Mouse (Mus musculus) midbrain, postnatal 0 days (tissue): ENCODE data around the gene Acat3. TPM values are rescaled to one million over a fixed set of nuclear protein-coding genes. Genes with fewer than 3 reads are reported as not detected.
"Not testable (repeated sequence)": the region's sequence is repeated elsewhere in the genome, so short reads cannot be mapped to it uniquely, and the experiment has no call there.

ENCODE experiments used
- ATAC-seq: fragments of 200-750 bp; cut with Nextera tagmentation; 2 replicates; pipeline ENCODE4 v1.8.0; 2017; ENCODE audit warnings: moderate number of reproducible peaks, mild to moderate bottlenecking, moderate TSS enrichment, moderate library complexity; ENCODE audit not compliant: low FRiP score
- DNase-seq: peaks from one replicate; pipeline ENCODE4 v3.0.0-alpha.2; 2015; ENCODE audit warnings: low spot score
- H3K27ac ChIP-seq: fragments of 300-500 bp; sonication (generic); 2 replicates; pipeline ENCODE4 v1.5.1; 2014; ENCODE audit warnings: low read depth, mild to moderate bottlenecking, low read length, mixed read lengths
- H3K27me3 ChIP-seq: fragments of 300-500 bp; sonication (generic); 2 replicates; pipeline ENCODE4 v1.6.1; 2014; ENCODE audit warnings: low read length, control low read depth, mixed read lengths; ENCODE audit not compliant: insufficient read depth
- H3K36me3 ChIP-seq: fragments of 300-500 bp; sonication (generic); 2 replicates; pipeline ENCODE4 v1.6.1; 2014; ENCODE audit warnings: low read length, control low read depth, mixed read lengths; ENCODE audit not compliant: insufficient read depth
- H3K4me1 ChIP-seq: fragments of 300-500 bp; sonication (generic); 2 replicates; pipeline ENCODE4 v1.6.1; 2014; ENCODE audit warnings: mild to moderate bottlenecking, control low read depth, antibody characterized with exemption, low read length, mixed read lengths; ENCODE audit not compliant: insufficient read depth
- H3K4me2 ChIP-seq: fragments of 300-500 bp; sonication (generic); 2 replicates; pipeline ENCODE4 v1.6.1; 2014; ENCODE audit warnings: low read depth, mild to moderate bottlenecking, low read length, mixed read lengths; ENCODE audit not compliant: poor library complexity, severe bottlenecking
- H3K4me3 ChIP-seq: fragments of 300-500 bp; sonication (generic); 2 replicates; pipeline ENCODE4 v1.5.1; 2014; ENCODE audit warnings: low read depth, mild to moderate bottlenecking, low read length, moderate library complexity
- H3K9ac ChIP-seq: fragments of 300-500 bp; sonication (generic); replicated peaks from 2 replicates; pipeline ENCODE4 v1.6.1; 2014; ENCODE audit warnings: mild to moderate bottlenecking, low read length, moderate library complexity, mixed read lengths; ENCODE audit not compliant: poor library complexity, severe bottlenecking
- H3K9me3 ChIP-seq: fragments of 300-500 bp; sonication (generic); 2 replicates; pipeline ENCODE4 v1.6.1; 2016; ENCODE audit warnings: low read length, control low read depth
- CTCF ChIP-seq: IDR thresholded peaks from 2 replicates; pipeline ENCODE4 v1.5.1; 2016; ENCODE audit warnings: antibody characterized with exemption, mild to moderate bottlenecking
- whole genome bisulfite sequencing: fragments of 180-500 bp; shearing (Covaris S2); extraction: QIAGEN DNeasy Blood & Tissue Kit; methylation state at CpG from one replicate; pipeline ENCODE4 v1.1.7; 2014; 5-methylcytosine and 5-hydroxymethylcytosine counted together
- polyA plus RNA-seq: library from polyadenylated mRNA; unstranded; fragments of >200 nt; fragmentation: Nextera tagmentation; extraction: Ambion mirVana; gene quantifications from 2 replicates; pipeline ENCODE4 v1.2.1, GENCODE M21; 2015
- total RNA-seq: library from RNA; depleted of rRNA; stranded (reverse); fragments of >200 nt; gene quantifications from 2 replicates; pipeline ENCODE4 v1.2.3, GENCODE M21; 2014

Gene Acat3
- total and polyA plus RNA-seq, 2 experiments from 2014 or later = 0.82 to 1.5 TPM

- no peaks in the 10 kb centered on the region for H3K9me3 ChIP-seq
- no peak for TF ChIP-seq CTCF
- WGBS = 21% methylated on average over 11 of the region's 12 CpGs
These were observed 36.7 kb downstream of the Acat3 start for GRCm38 (mm10) chr17:12903372-12904333.

DNA sequence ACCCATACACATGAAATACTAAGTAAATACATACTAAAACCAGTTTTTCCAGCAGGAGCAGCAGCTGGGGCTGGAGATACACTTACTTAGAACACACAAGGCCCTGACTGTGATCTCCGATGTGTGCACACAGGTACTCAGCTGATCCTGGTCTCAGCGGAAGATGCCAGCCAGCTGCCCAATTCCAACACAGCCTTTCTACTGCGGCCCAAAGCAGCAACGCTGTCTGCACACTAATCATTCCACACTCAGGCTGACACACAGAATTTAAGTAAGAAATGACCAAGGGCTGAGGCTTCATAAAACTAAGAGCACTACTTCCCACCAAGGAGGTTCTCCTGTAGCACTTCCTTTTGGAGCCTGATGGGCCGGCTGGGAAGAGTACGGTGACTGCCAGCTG is 38.1 kb downstream of the Acat3 start:
- ATAC-seq (no peak), DNase-seq (no peak)
- no peak overlapping the region for H3K9ac ChIP-seq
- no peak overlapping the region for H3K4me2 ChIP-seq
- H3K27ac ChIP-seq = no peak overlapping the region
- H3K9me3 ChIP-seq = no peaks in the 10 kb centered on the region
- no peaks in the 10 kb centered on the region for H3K4me1 ChIP-seq
- no peak for TF ChIP-seq CTCF
- no peak overlapping the region for H3K4me3 ChIP-seq
- WGBS = 95% methylated on average over 6 of the region's 6 CpGs
- 0 out of 2 replicates have a peak, but pooled peaks cover 12% of the 10 kb centered on the region for H3K36me3 ChIP-seq
- H3K27me3 ChIP-seq = no peaks in the 10 kb centered on the region

More at GRCm38 (mm10) chr17:12903372-12904333, 36.7 kb downstream of the Acat3 start:
- ATAC-seq (no peak), DNase-seq (no peak)
- H3K4me1 ChIP-seq = no peaks in the 10 kb centered on the region
- peaks cover 12% of the 10 kb centered on the region; the same call in 1 of the 2 replicates for H3K36me3 ChIP-seq
- H3K27me3 ChIP-seq = no peaks in the 10 kb centered on the region
- no peak overlapping the region for H3K4me2 ChIP-seq
- no peak overlapping the region for H3K4me3 ChIP-seq
- H3K9ac ChIP-seq = no peak overlapping the region
- H3K27ac ChIP-seq = no peak overlapping the region

DNA sequence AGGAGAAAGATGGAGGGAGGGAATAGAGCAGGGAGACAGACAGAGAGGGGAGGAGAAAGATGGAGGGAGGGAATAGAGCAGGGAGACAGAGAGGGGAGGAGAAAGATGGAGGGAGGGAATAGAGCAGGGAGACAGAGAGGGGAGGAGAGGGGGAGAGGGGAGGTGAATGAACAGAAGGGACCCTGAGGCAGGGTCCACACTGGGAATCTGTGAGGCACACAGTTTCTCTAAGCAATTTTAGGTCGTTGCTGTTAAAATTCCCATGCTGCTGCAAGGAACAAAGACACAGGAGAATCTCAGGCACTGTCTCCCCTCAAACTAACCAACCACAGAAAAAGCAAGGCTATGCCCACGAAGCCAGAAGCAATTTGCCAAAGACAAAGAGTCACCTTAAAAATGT is 41.8 kb downstream of the Acat3 start:
- not testable (repeated sequence) for H3K9me3 ChIP-seq, H3K36me3 ChIP-seq, H3K4me2 ChIP-seq, H3K4me3 ChIP-seq, H3K9ac ChIP-seq, H3K27me3 ChIP-seq, H3K4me1 ChIP-seq, ATAC-seq
- peak overlapping the region; percentile 68; the same call in 1 of the 2 replicates for H3K27ac ChIP-seq
- 22% methylated on average over 2 of the region's 2 CpGs for WGBS
- peak; percentile 18 for DNase-seq

DNA sequence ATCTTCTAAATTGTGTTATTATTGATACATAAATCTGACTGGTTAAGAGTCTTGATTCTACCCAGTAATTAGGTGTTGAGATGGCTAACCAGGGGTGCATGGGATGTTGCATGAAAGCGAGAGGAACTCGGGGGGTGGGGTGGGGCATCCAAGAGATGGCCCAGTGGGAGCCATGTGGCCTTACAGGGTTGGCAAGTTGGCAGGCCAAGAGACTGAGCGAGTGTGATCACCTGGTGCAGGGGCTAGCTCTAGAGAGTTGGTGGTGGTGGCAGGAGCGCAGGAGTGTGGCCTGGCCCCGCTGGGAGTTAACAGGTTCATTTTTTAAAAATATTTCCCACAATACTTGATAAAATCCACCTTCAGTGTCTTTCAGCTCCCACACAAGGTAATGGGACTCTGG is 42.7 kb downstream of the Acat3 start:
- Histone ChIP-seq H3K27ac (no peak overlapping the region), H3K27me3 (no peaks in the 10 kb centered on the region), H3K4me2 (no peak overlapping the region), H3K9ac (no peak overlapping the region), H3K4me1 (no peaks in the 10 kb centered on the region), H3K4me3 (no peak overlapping the region), H3K9me3 (no peaks in the 10 kb centered on the region), H3K36me3 (no peaks in the 10 kb centered on the region; the same call in 1 of the 2 replicates)
- ATAC-seq = peak; percentile 28; the same call in 1 of the 2 replicates
- 86% methylated on average over 5 of the region's 5 CpGs for WGBS
- DNase-seq = peak; percentile 17
- TF ChIP-seq CTCF = no peak

GRCm38 (mm10) chr17:12892033-12892432 is 48.4 kb downstream of the Acat3 start:
- no peak for TF ChIP-seq CTCF
- H3K4me2 ChIP-seq = no peak overlapping the region
- WGBS = 87% methylated on average over 9 of the region's 9 CpGs

DNA sequence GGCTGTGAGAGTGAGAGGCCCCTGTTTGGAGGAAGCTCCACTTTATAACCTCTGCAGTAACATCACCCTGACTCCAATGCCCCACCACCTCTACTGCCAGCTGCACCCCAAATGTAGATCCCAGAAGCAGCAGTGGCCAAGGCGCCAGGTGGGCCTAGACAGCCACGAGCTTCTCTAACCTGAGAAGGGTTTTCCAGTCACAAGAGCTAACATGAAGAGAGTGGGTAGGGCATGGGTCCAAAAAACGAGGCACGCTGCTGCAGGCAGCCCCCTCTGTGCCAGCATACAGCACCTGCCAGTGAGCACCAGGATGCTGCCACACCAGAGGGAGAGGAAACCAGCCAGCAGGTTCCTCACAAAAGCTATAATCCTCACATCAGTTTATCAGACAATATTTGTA is 49.3 kb downstream of the Acat3 start:
- Histone ChIP-seq H3K9ac (no peak overlapping the region), H3K27me3 (no peaks in the 10 kb centered on the region), H3K4me2 (no peak overlapping the region), H3K4me1 (no peaks in the 10 kb centered on the region), H3K36me3 (peaks cover 16% of the 10 kb centered on the region; the same call in 1 of the 2 replicates), H3K4me3 (no peak overlapping the region), H3K27ac (no peak overlapping the region), H3K9me3 (no peaks in the 10 kb centered on the region)
- ATAC-seq = no peak
- no peak for DNase-seq
- 87% methylated on average over 4 of the region's 4 CpGs for WGBS
- TF ChIP-seq CTCF = no peak

More at GRCm38 (mm10) chr17:12892033-12892432, 48.4 kb downstream of the Acat3 start:
- H3K4me3 ChIP-seq = no peak overlapping the region
- peaks cover 16% of the 10 kb centered on the region; the same call in 1 of the 2 replicates for H3K36me3 ChIP-seq
- H3K9me3 ChIP-seq = no peaks in the 10 kb centered on the region
- H3K27me3 ChIP-seq = no peaks in the 10 kb centered on the region
- H3K4me1 ChIP-seq = no peaks in the 10 kb centered on the region
- no peak for ATAC-seq
- no peak for DNase-seq
- H3K27ac ChIP-seq = no peak overlapping the region
- no peak overlapping the region for H3K9ac ChIP-seq
